Mouse (Mus musculus) lung, adult 2 months (tissue): ENCODE results near the gene Prrg2. TPM values are rescaled to one million over a fixed set of nuclear protein-coding genes. Genes with fewer than 3 reads are reported as not detected.
A peak's percentile ranks its signal among the peaks of the same experiment; 100 is the strongest.

Experiments used
- DNase-seq: peaks from one replicate; pipeline ENCODE4 v3.0.0; 2022
- H3K4me1 ChIP-seq: fragments of 200-500 bp; 2 replicates; pipeline ENCODE4 v1.6.1; 2011; ENCODE audit warnings: low read length; ENCODE audit not compliant: control insufficient read depth, insufficient read depth
- H3K4me3 ChIP-seq: fragments of 200-500 bp; replicated peaks from 2 replicates; pipeline ENCODE3; 2011; ENCODE audit warnings: low read depth, mild to moderate bottlenecking, control low read depth, low read length; ENCODE audit errors: extremely low read depth
- CTCF ChIP-seq: fragments of 200-500 bp; IDR thresholded peaks from 2 replicates; pipeline ENCODE4 v1.5.1; 2011; ENCODE audit warnings: mild to moderate bottlenecking, low read length, control low read depth; ENCODE audit not compliant: insufficient read depth
- POLR2A ChIP-seq: fragments of 200-500 bp; IDR thresholded peaks from 2 replicates; pipeline ENCODE4 v1.6.1; 2011; ENCODE audit warnings: low read depth, mild to moderate bottlenecking, control low read depth, low read length, borderline replicate concordance; ENCODE audit errors: extremely low read depth
- WGBS: fragments of 180-500 bp; shearing (Covaris S2); methylation state at CpG from one replicate; pipeline ENCODE4 v1.1.7; 2018; 5-methylcytosine and 5-hydroxymethylcytosine counted together
- polyA plus RNA-seq: library from polyadenylated mRNA; depleted of rRNA; stranded (reverse); fragments of >200 nt; gene quantifications from 2 replicates; pipeline ENCODE4 v1.2.3, GENCODE M21; 2012

Prrg2 gene
- polyA plus RNA-seq, 1 experiment, result 82.5 TPM

- H3K4me3 ChIP-seq, result peak within 1 kb of the TSS; percentile 58
- DNase-seq, result no peak
- TF ChIP-seq POLR2A (no peak), CTCF (no peak)
- WGBS, result 0% methylated on average over 11 of the region's 18 CpGs
- peaks cover 8% of the 10 kb centered on the region for H3K4me1 ChIP-seq
Measured at GRCm38 (mm10) chr7:45052862-45053116, 9.7 kb downstream of the Prrg2 start, which contains the start of gene Prr12. TSS of gene Prr12 (minus strand) at chr7:45052881.

DNA sequence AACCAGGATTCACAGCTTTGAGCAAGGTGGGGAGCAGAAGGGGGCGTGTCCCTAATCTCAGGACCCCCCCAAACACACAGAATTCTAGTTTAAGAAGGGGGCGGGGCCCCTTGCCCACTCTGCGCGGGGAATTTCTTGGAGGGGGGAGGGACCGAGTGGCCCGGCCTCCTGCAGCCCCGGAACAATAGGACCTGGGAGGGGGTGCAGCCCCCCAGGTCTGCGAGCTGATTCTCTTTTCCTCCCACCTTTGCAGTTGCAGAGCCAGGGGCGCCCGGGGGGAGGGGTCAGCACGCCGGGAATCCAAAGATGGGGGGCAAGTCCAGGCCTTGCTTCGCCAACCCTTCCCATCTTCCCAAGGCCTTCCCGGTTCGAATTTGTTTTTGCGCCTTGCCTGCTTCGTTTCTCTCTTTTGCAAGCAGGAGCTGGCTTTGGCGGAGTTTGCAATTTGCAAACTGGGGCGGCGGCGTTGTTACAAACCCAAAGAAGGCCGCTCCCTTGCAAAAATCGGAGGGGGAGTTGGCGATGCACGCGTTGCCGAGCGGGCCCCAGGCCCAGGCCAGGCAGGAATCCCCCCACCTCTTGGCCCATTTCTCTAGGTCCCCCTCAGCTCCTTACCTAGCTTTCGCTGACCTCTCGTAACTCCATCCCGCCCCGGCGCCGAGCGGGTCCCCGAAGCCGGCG lies 10.2 kb downstream of the Prrg2 start:
- TF ChIP-seq CTCF (no peak), POLR2A (no peak)
- H3K4me3 ChIP-seq, result peak overlapping the region; percentile 58
- peaks cover 8% of the 10 kb centered on the region for H3K4me1 ChIP-seq
- under 1% methylated on average over 38 of the region's 38 CpGs for WGBS
- peak; percentile 54 for DNase-seq

GRCm38 (mm10) chr7:45051601-45051974 lies 10.9 kb downstream of the Prrg2 start:
- WGBS, result 13% methylated on average over 13 of the region's 13 CpGs

GRCm38 (mm10) chr7:45050945-45051600 lies 11.4 kb downstream of the Prrg2 start:
- no peak for TF ChIP-seq CTCF
- no peak for TF ChIP-seq POLR2A
- Histone ChIP-seq H3K4me1 (peaks cover 8% of the 10 kb centered on the region), H3K4me3 (peak overlapping the region; percentile 25)
- 28% methylated on average over 16 of the region's 16 CpGs for WGBS
- peak; percentile 31 for DNase-seq

More at GRCm38 (mm10) chr7:45051601-45051974, 10.9 kb downstream of the Prrg2 start:
- no peak for DNase-seq
- Histone ChIP-seq H3K4me3 (peak overlapping the region; percentile 25), H3K4me1 (peaks cover 8% of the 10 kb centered on the region)
- no peak for TF ChIP-seq CTCF
- TF ChIP-seq POLR2A, result no peak

DNA sequence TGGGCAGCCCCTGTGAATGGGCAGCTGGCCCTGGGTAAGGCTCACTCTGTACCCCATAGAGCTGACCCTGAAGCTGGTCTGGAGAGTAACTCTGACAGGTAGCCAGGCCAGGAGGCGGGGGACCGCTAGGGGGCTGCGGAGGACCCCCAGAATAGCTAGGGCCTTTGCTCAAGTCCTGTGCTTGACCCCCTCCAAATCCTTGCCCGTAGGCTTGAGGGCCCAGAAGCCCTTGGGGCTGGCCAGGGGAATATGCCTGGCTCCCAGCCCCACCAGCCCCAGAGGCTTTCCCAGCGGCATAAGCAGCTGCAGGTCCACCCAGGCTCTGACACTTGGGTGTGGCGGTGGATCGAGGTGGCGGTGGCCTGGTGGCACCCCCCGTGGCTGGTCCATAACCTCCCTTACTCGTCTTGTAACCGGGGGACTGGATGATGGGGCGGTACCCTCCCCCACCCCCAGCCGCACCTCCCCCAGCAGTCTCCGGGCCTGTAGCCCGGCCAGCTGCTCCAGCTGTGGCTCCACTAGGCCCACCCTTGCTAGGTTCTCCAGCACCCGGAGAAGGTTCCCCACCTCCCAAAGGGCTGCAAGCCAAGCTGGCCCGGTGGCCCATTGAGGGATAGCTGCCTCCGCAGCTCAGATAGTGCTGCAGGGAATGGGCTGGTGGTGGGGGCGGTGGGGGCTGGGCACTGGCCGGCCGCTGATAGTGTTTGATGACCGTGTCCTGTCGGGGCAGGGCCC lies 13.4 kb downstream of the Prrg2 start:
- TF ChIP-seq CTCF (no peak), POLR2A (no peak)
- H3K4me3 ChIP-seq, result no peak overlapping the region
- WGBS, result 86% methylated on average over 23 of the region's 23 CpGs
- H3K4me1 ChIP-seq, result peaks cover 8% of the 10 kb centered on the region
- no peak for DNase-seq

- 85% methylated on average over 38 of the region's 38 CpGs for WGBS
- Histone ChIP-seq H3K4me3 (no peak overlapping the region), H3K4me1 (peaks cover 8% of the 10 kb centered on the region)
- TF ChIP-seq CTCF (no peak), POLR2A (no peak)
- DNase-seq, result no peak
Measured at GRCm38 (mm10) chr7:45048001-45048890, 14.2 kb downstream of the Prrg2 start.

- 96% methylated on average over 14 of the region's 14 CpGs for WGBS
- H3K4me3 ChIP-seq, result no peak overlapping the region
- H3K4me1 ChIP-seq, result peaks cover 8% of the 10 kb centered on the region
- no peak for DNase-seq
- TF ChIP-seq CTCF, result no peak
- TF ChIP-seq POLR2A, result no peak
Measured at GRCm38 (mm10) chr7:45047491-45047890, 15.0 kb downstream of the Prrg2 start.

DNA sequence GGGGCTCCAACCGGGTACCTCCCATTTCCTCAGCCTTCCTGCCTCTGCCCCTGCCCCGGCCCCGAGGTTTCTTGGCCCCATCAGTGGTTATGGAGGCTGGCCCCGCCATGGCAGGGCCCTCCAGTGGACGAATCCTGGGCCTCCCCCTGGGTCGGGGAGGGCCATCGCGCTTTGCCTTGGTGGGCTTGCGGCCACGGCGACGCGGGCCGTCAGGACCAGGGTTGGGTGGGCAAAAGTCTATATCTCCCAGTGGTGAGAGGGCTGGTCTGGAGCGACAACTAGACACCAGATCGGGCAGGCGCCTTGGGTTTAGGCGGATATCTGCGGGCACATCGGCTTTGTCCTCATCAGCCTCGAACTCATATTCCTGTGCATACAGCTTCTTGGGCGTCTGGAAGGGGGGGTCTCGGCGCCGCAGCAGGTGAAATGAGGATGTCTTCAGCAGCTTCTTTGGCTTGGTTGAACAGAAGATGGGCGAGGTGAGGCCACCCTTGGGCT lies 15.6 kb downstream of the Prrg2 start:
- Histone ChIP-seq H3K4me1 (peaks cover 7% of the 10 kb centered on the region), H3K4me3 (no peak overlapping the region)
- DNase-seq, result no peak
- 91% methylated on average over 26 of the region's 26 CpGs for WGBS
- TF ChIP-seq POLR2A (no peak), CTCF (no peak)

- 92% methylated on average over 22 of the region's 22 CpGs for WGBS
Measured at GRCm38 (mm10) chr7:45045741-45046140, 16.7 kb downstream of the Prrg2 start.

DNA sequence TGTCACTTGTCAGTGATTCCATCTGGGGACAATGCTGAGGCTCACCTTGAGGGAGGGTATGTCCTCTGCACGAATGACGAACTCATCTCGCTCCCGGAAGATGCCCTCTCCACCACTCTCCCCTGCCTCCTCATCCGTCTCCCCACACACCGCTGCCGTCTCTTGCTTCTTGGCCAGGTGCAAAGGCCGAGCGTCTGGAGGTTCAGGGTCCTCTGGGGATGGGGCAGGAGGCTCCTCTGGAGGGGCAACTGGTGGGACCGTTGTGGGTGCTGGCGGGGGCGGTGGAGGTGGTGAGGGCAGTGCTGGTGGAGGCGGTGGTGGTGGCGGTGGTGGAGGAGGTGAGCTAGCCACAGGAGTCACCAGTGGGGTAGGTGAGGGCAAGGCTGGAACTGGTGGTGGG lies 19.2 kb downstream of the Prrg2 start:
- 89% methylated on average over 12 of the region's 14 CpGs for WGBS
- TF ChIP-seq CTCF, result no peak
- TF ChIP-seq POLR2A, result no peak
- no peak for DNase-seq
- Histone ChIP-seq H3K4me3 (no peak overlapping the region), H3K4me1 (no peaks in the 10 kb centered on the region)

More at GRCm38 (mm10) chr7:45045741-45046140, 16.7 kb downstream of the Prrg2 start:
- Histone ChIP-seq H3K4me3 (no peak overlapping the region), H3K4me1 (no peaks in the 10 kb centered on the region)
- no peak for DNase-seq
- TF ChIP-seq CTCF (no peak), POLR2A (no peak)
